Mouse (Mus musculus) cerebellum, postnatal 36 days (tissue): ENCODE data around the gene Ttc16.

ENCODE experiments used
- DNase-seq, 2 experiments: peaks; one replicate each; pipeline ENCODE4 v3.0.0; 2021 to 2022; ENCODE audit warnings: mixed read lengths in 2 of 2

The Ttc16 gene

GRCm38 (mm10) chr2:32775359-32776074 is at the start of gene Ttc16, which contains the start of gene Ptrh1:
Ttc16 (minus strand) TSS chr2:32775633.
Ptrh1 (plus strand) TSS chr2:32775786.
- DNase-seq = peak; percentile 96 to 97

- DNase-seq = no peak
These were observed 49.3 kb upstream of the Ttc16 start for GRCm38 (mm10) chr2:32824778-32825177.

- DNase-seq = no peak
These were observed 48.7 kb upstream of the Ttc16 start for GRCm38 (mm10) chr2:32824181-32824580.

DNA sequence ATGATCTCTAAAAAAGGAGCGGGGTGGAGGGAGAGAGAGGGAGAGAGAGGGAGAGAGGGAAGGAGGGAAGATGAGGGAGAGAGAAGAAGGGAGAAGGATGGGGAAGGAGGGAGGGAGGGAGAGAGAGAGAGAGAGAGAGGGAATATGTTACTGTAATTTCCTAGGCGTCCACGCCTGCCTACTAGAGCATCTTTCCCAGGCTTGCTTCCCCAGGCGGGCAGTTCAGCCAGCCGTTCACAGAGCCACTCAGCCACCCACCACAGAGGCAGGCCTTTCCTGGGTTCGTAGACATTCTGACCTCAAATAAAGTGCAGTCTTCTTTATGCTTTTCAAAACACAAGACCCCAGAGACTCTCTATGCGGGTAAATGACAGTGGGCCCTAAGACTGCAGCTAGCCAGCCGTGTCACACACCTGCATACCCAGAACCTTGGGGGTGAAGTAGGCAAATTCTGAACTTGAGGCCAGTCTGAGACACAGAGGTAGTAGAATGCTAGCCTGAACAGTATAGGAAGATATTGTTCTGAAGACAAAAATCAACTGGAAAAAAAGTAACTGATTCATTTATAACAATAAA is 48.2 kb upstream of the Ttc16 start:
- no peak for DNase-seq

DNA sequence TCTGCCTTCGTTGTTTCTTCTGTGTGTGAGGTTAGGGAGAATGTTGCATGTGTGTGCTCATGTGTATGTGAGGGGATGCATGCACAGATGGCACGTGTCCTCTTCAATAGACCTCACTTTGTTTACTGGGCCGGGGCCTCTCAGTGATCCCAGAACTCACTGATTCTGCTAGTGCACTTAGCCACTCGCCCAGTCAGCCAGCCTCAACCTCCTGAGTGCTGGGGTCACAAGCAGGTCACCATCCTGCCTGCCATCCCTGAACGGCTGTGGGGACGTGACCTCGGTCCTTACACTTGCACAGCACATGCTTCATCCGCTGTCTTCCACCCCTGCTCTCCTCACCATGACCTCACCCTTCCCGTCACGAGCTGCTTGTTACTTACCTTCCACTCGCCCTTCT is 47.7 kb upstream of the Ttc16 start:
- DNase-seq = no peak

DNA sequence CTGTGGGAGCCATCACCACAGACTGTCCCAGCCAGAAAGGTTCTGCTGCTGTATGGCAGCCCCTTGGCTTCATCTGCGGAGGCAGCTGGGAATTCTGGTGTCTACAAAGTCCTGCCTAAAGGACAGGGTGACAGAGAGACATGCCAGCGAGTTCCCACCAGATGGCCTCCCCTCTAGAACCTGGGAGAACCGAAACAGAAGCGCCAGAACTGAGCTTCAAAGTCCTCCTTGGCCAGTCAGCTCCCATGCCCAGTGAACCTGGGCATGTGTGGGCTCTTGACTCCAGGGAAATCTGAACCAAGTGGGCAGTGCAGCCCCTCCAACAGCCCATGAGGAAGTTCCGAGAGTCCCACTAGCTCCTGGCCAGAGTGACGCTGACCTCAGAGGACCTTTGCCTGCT is 47.2 kb upstream of the Ttc16 start:
- DNase-seq = peak; percentile 43 to 50

DNA sequence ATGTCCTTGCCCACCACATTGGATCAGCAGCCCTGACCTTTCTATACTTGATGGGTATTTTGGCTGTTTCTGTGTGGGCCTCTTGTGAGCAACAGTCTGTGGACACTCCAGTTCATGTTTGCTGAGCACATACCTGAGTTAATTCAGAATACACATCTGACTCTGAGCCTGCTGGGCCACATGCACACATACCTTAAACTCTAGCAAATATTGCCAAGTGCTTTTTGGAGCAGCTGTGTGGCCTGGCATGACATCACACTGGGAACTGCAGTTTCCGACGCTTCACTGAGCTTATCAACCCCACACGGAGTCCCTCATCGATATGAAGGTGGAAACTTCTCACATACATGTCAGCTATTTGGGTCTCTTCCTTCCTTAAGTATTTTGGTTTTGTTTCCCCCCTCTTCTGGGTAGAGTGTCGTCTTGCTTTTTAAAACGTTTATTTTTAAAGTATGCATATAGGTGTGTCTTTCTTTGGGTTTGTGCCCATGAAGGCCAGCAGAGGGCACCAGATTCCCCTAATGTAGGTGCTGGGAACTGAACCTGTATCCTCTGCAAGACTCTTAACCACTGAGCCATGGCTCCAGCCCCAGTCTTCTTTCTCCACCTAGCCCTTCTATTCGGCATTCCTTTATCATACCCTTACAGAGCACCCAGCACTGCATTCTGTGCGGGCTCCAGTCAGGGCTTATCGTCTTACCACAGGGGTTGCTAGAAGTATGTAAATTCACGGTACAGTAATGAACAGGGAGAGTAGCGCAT is 45.8 kb upstream of the Ttc16 start:
- peak; percentile 58 to 59 for DNase-seq

DNA sequence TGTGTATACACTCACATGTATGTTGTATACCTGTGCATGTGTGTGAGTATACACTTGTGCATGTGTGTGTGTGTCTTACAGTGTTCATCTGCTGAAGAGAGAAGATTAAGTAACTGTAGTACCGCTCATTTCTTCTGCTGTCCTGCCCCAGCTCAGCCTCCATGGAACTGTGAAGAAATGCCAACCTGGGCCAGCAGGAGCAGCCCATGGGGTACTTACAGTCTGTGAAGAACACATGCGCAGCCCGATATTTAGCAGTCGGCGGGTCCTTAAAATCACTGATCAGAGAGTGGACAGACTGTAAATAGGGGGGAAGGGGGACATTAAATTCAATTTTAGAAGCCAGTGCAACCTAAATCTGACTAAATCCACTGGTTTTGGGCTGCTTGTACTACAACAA is 42.8 kb upstream of the Ttc16 start:
- peak in 1 of 2 experiments; percentile 33 for DNase-seq

GRCm38 (mm10) chr2:32817589-32817988 is 42.2 kb upstream of the Ttc16 start:
- peak in 1 of 2 experiments; percentile 38 for DNase-seq

DNA sequence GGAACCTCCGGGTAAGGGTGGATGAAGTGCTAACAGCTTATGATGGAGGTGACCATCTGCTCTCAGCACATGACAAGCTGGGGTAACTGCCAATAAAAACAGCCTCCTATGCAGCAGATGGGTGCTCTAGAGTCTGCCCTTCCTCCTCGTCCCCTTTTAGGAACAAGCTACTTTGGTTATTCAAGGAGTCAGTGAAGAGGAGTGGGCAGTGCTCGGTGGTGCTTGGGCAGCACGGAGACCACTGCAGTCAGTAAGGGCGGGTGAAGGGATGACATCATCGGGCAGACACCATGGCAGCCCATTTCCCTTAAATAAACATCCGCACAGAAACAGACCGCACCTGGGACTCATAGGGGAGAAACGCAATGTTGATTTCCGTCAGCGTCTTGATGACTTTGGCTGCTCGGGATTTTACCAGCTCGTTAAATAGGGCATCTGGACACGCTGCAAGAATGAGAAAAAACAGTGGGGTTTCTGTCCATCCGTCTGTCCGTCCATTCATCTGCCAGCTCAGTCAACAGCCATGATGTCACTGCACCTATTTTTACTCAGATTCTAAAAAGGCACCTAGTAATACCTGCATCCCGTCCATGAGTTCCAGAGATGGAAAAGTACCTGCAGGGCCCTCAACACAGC is 41.6 kb upstream of the Ttc16 start:
- peak; percentile 83 to 88 for DNase-seq

GRCm38 (mm10) chr2:32816497-32816896 is 41.1 kb upstream of the Ttc16 start:
- DNase-seq = peak in 1 of 2 experiments; percentile 38

- peak; percentile 64 to 74 for DNase-seq
These were observed 36.5 kb upstream of the Ttc16 start for GRCm38 (mm10) chr2:32811959-32812358.

- peak in 1 of 2 experiments; percentile 33 for DNase-seq
These were observed 33.6 kb upstream of the Ttc16 start for GRCm38 (mm10) chr2:32808816-32809566.

GRCm38 (mm10) chr2:32798251-32798962 is 23.0 kb upstream of the Ttc16 start:
- no peak for DNase-seq

- DNase-seq = peak; percentile 41 to 43
These were observed 20.4 kb upstream of the Ttc16 start for GRCm38 (mm10) chr2:32795748-32796418.

DNA sequence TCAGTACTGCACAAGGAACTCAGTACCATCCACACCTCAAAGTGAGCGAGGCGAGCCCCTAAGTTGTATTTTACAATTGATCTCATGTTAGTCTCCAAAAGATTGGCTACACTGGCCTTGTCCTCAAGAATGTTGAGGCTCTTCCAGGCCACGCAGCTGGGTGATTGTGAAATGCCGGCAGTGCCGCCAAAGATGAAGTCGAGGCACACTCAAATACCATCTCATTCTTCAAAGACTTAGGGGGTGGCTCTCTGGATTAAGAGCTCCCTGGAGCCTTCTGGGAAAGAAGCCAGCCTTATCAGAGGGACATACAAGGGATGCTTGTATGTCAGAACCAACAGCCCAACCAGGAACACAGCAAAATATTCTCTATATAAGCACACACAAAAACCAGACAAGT is 15.9 kb upstream of the Ttc16 start:
- no peak for DNase-seq

DNA sequence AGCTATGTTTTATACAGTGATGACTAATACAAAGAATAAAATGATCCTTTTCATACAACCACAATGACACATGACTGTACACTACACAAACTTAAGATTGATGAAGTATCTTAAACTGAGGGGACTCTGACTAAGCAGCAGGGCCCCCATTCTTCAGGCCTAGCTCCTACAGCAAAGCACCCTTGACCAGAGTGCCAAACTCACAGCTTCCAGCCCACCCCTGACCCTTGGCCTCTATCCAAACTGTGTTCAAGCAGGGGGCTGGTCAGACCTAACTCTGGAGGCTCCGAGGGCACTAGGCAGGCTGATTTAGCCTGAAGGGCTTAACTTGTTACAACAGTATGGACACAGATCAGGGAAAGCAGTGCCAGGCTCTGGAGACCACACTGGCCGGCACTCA is 13.1 kb upstream of the Ttc16 start:
- DNase-seq = no peak

DNA sequence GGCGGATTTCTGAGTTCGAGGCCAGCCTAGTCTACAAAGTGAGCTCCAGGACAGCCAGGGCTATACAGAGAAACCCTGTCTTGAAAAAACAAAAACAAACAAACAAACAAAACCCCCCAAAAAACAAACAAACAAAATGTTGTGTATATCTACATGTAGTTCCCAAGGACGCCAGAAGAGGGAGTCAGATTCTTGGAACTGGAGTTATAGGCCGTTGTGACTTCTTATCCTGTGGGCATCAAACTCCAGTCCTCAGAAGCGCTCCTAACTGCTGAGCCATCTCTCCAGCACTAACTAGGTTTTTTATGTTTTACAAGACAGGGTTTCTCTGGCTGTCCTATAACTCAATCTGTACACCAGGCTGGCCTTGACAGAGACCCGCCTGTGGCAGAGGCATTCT is 11.7 kb upstream of the Ttc16 start:
- peak in 1 of 2 experiments; percentile 67 for DNase-seq

- no peak for DNase-seq
These were observed 8.7 kb upstream of the Ttc16 start, which contains the start of gene Cfap157 for GRCm38 (mm10) chr2:32784048-32784681. Cfap157 (minus strand) TSS chr2:32784428.

- DNase-seq = no peak
These were observed 6.3 kb upstream of the Ttc16 start for GRCm38 (mm10) chr2:32781710-32782109.

DNA sequence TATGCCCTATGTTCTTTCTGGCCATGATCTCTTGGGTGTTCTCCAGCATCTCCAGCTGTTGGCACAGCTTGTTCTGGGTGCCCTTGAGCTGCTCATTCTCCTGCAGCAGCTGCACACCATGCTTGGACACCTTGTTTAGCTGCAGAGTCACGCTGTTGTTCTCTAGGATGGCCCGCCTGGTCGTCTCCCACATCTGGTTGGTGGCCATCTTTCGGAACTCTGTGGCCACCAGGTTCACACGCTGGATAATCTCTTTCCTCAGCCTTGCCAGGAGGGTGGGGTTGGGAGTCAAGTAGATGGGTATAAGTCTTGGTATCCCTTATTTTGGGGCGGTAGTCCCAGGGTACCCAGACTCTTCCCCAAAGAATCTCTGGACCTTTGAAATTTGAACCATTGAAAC is 4.3 kb upstream of the Ttc16 start:
- no peak for DNase-seq
